20 mouse cellular contexts compared by ENCODE assay signal in the genomic region with DNA sequence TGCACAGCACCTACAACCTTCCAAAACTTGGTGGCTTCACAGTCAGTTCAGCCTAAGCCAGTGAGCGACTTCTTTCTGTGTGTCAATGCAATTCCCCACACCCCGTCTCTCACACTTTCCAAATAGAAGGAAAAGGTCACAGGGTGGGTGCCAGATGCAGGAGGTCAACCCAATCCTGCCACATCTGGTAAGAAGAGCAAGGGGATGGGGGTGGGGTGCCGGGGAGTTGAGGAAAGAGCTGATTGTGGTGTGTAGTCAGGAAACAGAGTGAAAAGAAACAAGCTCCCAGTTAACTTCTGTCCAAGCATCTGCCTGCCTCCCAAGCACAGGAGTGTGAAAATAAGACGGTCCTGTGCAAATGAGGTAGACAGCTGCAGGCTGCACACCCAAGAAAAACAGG.
DNase-seq lines count a peak whose midpoint lies in the region; ATAC-seq lines count a peak whose summit lies in the region.
"Had no signal": no experiment of that assay in that cellular context is flagged by ENCODE, and none has a peak within 500 bp of the region (broad histone marks: within the 10 kb centered on the region; RNA-seq: fewer than 3 reads in every experiment).

No protein-coding gene starts in this region.

- no peak overlapping the region for H3K4me3 ChIP-seq in kidney, embryonic 14.5 days (ENCODE audit: low read length)
- H3K4me3 ChIP-seq in limb, embryonic 11.5 days (ENCODE audit: low read depth, low read length): no peak overlapping the region
- H3K4me3 ChIP-seq: forebrain, embryonic 10.5 days; heart, embryonic 15.5 days; left cerebral cortex, adult 2 months; liver, embryonic 15.5 days; midbrain, embryonic 12.5 days; neural tube, embryonic 13.5 days had no signal

- no peak for DNase-seq in kidney, postnatal 25 days
- peak; percentile 21 for DNase-seq in brain, adult 2 months (ENCODE audit: low read depth, low spot score)
- DNase-seq in embryo, embryonic 9.5 days (ENCODE audit: extremely low spot score): peak; percentile 34
- DNase-seq in limb, embryonic 11.5 days (ENCODE audit: low spot score): peak; percentile 53
- no peak for DNase-seq in right cerebral cortex, postnatal 4 days
- no peak for DNase-seq in thymus, postnatal 0 days (ENCODE audit: low spot score)
- no peak for DNase-seq in right cerebral cortex, adult 18-20 months
- DNase-seq: B cell, adult 2 months; cerebellum, adult 9-10 months; gastrocnemius, postnatal 14 days; heart, postnatal 4 days; thymus, postnatal 25 days had no signal

- WGBS in kidney, embryonic 14.5 days: 55% methylated on average over 4 of the region's 4 CpGs
- 25% methylated on average over 4 of the region's 4 CpGs for WGBS in limb, embryonic 11.5 days

- H3K27ac ChIP-seq in kidney, embryonic 14.5 days (ENCODE audit: low read depth, low read length): peak overlapping the region; percentile 55; the same call in 1 of the 2 replicates
- H3K27ac ChIP-seq in limb, embryonic 11.5 days (replicated peaks; ENCODE audit: low read depth, low read length): peak overlapping the region; percentile 59
- H3K27ac ChIP-seq: forebrain, embryonic 10.5 days; heart, embryonic 15.5 days; left cerebral cortex, adult 2 months; liver, embryonic 15.5 days; macrophage; midbrain, embryonic 12.5 days; neural tube, embryonic 13.5 days had no signal

- no peaks in the 10 kb centered on the region for H3K9me3 ChIP-seq in kidney, embryonic 14.5 days (ENCODE audit: control insufficient read depth, low read length)
- H3K9me3 ChIP-seq in limb, embryonic 11.5 days (ENCODE audit: control insufficient read depth, low read length): no peaks in the 10 kb centered on the region
- H3K9me3 ChIP-seq: forebrain, embryonic 10.5 days; heart, embryonic 15.5 days; liver, embryonic 15.5 days; midbrain, embryonic 12.5 days; neural tube, embryonic 13.5 days had no signal

- no peaks in the 10 kb centered on the region for H3K27me3 ChIP-seq in kidney, embryonic 14.5 days (ENCODE audit: control insufficient read depth, insufficient read depth, low read length)
- no peaks in the 10 kb centered on the region for H3K27me3 ChIP-seq in limb, embryonic 11.5 days (ENCODE audit: control insufficient read depth, insufficient read depth, low read length)
- H3K27me3 ChIP-seq: heart, embryonic 15.5 days; liver, embryonic 15.5 days; midbrain, embryonic 12.5 days had no signal

- no peak overlapping the region for H3K4me2 ChIP-seq in kidney, embryonic 14.5 days (replicated peaks; ENCODE audit: low read depth, low read length)
- H3K4me2 ChIP-seq in limb, embryonic 11.5 days (ENCODE audit: low read depth, severe bottlenecking): no peak overlapping the region
- H3K4me2 ChIP-seq: heart, embryonic 15.5 days; liver, embryonic 15.5 days; midbrain, embryonic 12.5 days; neural tube, embryonic 13.5 days had no signal

- H3K9ac ChIP-seq in kidney, embryonic 14.5 days (ENCODE audit: low read depth, low read length): no peak overlapping the region
- H3K9ac ChIP-seq in limb, embryonic 11.5 days (ENCODE audit: low read length): no peak overlapping the region
- H3K9ac ChIP-seq: heart, embryonic 15.5 days; liver, embryonic 15.5 days; midbrain, embryonic 12.5 days; neural tube, embryonic 13.5 days had no signal

- ATAC-seq in kidney, embryonic 14.5 days (ENCODE audit: low FRiP score, low TSS enrichment): no peak
- peak; percentile 54; the same call in 1 of the 2 replicates for ATAC-seq in limb, embryonic 11.5 days (ENCODE audit: insufficient number of reproducible peaks, low FRiP score, low TSS enrichment, low read depth)

- H3K4me1 ChIP-seq in kidney, embryonic 14.5 days (ENCODE audit: control insufficient read depth, insufficient read depth, low read length): peaks cover 16% of the 10 kb centered on the region
- H3K4me1 ChIP-seq in limb, embryonic 11.5 days (ENCODE audit: control insufficient read depth, insufficient read depth, low read length): peaks cover 26% of the 10 kb centered on the region
- H3K4me1 ChIP-seq: heart, embryonic 15.5 days; liver, embryonic 15.5 days had no signal

- no peaks in the 10 kb centered on the region for H3K36me3 ChIP-seq in kidney, embryonic 14.5 days (ENCODE audit: control insufficient read depth, insufficient read depth, low read length)
- H3K36me3 ChIP-seq in limb, embryonic 11.5 days (ENCODE audit: control insufficient read depth, insufficient read depth, low read length): no peaks in the 10 kb centered on the region
- H3K36me3 ChIP-seq: forebrain, embryonic 10.5 days; heart, embryonic 15.5 days; liver, embryonic 15.5 days; midbrain, embryonic 12.5 days; neural tube, embryonic 13.5 days had no signal

Comparison
In these comparisons a context has a peak if more than half of its experiments do, and no peak if none do; other contexts are left out.
1. DNase-seq: peak in brain, adult 2 months (single experiment), embryo, embryonic 9.5 days (single experiment) and limb, embryonic 11.5 days (single experiment); none in kidney, postnatal 25 days (0 of 2), right cerebral cortex, postnatal 4 days (single experiment), thymus, postnatal 0 days (single experiment) and right cerebral cortex, adult 18-20 months (single experiment).